Mouse (Mus musculus): Measurements from ENCODE around the gene Cmc1. TPM values are rescaled to one million over a fixed set of nuclear protein-coding genes. Genes with fewer than 3 reads are reported as not detected.
"Not testable (repeated sequence)": the region's sequence is repeated elsewhere in the genome, so short reads cannot be mapped to it uniquely, and the experiment has no call there.

Cmc1 gene
- 10 to 100 TPM; 25.0 to 29.6 (median 26.9) TPM for total RNA-seq (2022)

GRCm38 (mm10) chr9:118149407-118150402 is at the start of gene Cmc1:
Cmc1 (minus strand) TSS chr9:118150177.
- DNase-seq = peak; percentile 97

GRCm38 (mm10) chr9:118198557-118198956 is 48.6 kb upstream of the Cmc1 start:
- no peak for DNase-seq

- no peak for DNase-seq
Observed at GRCm38 (mm10) chr9:118196661-118197390, 46.8 kb upstream of the Cmc1 start.

GRCm38 (mm10) chr9:118193263-118193662 is 43.3 kb upstream of the Cmc1 start:
- DNase-seq = no peak

GRCm38 (mm10) chr9:118191276-118191675 is 41.3 kb upstream of the Cmc1 start:
- DNase-seq = no peak

GRCm38 (mm10) chr9:118188374-118188773 is 38.4 kb upstream of the Cmc1 start:
- DNase-seq = no peak

- DNase-seq = no peak
Observed at GRCm38 (mm10) chr9:118187420-118187819, 37.4 kb upstream of the Cmc1 start.

- no peak for DNase-seq
Observed at GRCm38 (mm10) chr9:118186776-118187175, 36.8 kb upstream of the Cmc1 start.

- no peak for DNase-seq
Observed at GRCm38 (mm10) chr9:118179136-118180025, 29.4 kb upstream of the Cmc1 start.

- DNase-seq = no peak
Observed at GRCm38 (mm10) chr9:118176687-118177086, 26.7 kb upstream of the Cmc1 start.

- DNase-seq = no peak
Observed at GRCm38 (mm10) chr9:118175411-118175810, 25.4 kb upstream of the Cmc1 start.

- DNase-seq = no peak
Observed at GRCm38 (mm10) chr9:118173086-118173485, 23.1 kb upstream of the Cmc1 start.

- DNase-seq = no peak
Observed at GRCm38 (mm10) chr9:118168544-118168943, 18.6 kb upstream of the Cmc1 start.

- DNase-seq = no peak
Observed at GRCm38 (mm10) chr9:118167606-118168005, 17.6 kb upstream of the Cmc1 start.

GRCm38 (mm10) chr9:118161536-118161935 is 11.6 kb upstream of the Cmc1 start:
- no peak for DNase-seq

GRCm38 (mm10) chr9:118159936-118160335 is 10.0 kb upstream of the Cmc1 start:
- DNase-seq = peak; percentile 26

GRCm38 (mm10) chr9:118158201-118158600 is 8.2 kb upstream of the Cmc1 start:
- no peak for DNase-seq

GRCm38 (mm10) chr9:118157234-118157633 is 7.3 kb upstream of the Cmc1 start:
- DNase-seq = no peak

- DNase-seq = no peak
Observed at GRCm38 (mm10) chr9:118154666-118155065, 4.7 kb upstream of the Cmc1 start.

GRCm38 (mm10) chr9:118151221-118151507 is 1.2 kb upstream of the Cmc1 start:
- no peak for DNase-seq

- no peak for DNase-seq
Observed at GRCm38 (mm10) chr9:118150429-118151220, 648 bp upstream of the Cmc1 start.

- not testable (repeated sequence) for DNase-seq
Observed at GRCm38 (mm10) chr9:118140356-118140755, 9.6 kb downstream of the Cmc1 start.
